Mouse (Mus musculus) liver, postnatal 0 days (tissue): ENCODE measurements around the gene Fbxo47.

Experiments used
- CTCF ChIP-seq: sonication (generic); IDR thresholded peaks from 2 replicates; pipeline ENCODE4 v1.5.1; 2016; ENCODE audit warnings: antibody characterized with exemption, low read depth
- EP300 ChIP-seq: IDR thresholded peaks from 2 replicates; pipeline ENCODE4 v1.6.1; 2016; ENCODE audit warnings: antibody characterized with exemption, low read depth, mild to moderate bottlenecking

- no peak for TF ChIP-seq CTCF
- TF ChIP-seq EP300: no peak
Measured at GRCm38 (mm10) chr11:97877341-97877740, 6.6 kb downstream of the Fbxo47 start.
